Mouse (Mus musculus): ENCODE data around the gene Tarsl2.

The Tarsl2 gene

DNA sequence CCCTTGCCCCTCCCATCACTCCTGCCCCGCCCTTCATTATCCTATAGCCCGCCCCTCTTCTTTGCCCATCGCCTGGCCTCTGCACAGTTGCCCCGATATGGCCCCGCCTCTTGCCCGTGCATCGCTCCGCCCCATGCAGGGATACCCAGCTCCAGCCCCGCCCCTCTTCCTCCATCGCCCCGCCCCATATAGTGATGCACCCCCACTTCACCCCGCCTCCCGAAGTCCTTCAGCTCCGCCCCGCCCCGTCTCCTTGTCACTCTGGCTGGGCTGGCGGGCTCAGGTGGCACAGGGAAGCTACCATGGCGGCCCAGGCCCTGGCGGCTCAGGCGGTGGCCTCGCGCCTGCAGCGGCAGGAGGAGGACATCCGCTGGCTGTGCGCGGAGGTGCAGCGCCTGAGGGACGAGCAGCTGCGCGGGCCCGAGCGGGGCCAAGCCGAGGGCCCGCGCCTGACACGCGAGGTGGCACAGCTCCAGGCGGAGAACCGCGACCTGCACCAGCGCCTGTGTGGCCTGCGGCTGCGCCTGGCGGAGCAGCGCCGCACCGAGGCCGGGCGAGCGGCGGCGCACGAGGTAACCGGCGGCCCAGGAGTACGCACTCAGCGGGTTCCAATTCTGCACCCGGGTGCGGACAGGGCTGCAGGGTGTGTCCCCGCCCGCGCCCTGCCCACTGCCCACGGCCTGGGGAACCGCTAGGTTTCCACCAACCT is at the start of gene Tarsl2:
Gene Tarsl2, plus strand, starts transcription at position 256 of the 709 bp plus-strand sequence.
- in situ Hi-C loops (cut with MboI; ENCODE audit: low sequenced_read_pairs) = loop anchor here (25.0 kb wide), 1 partner anchor 332 kb away; no protein-coding TSS in a partner anchor

GRCm38 (mm10) chr7:65606124-65606523 is 38.6 kb upstream of the Tarsl2 start:
- in situ Hi-C loops (cut with MboI; ENCODE audit: low sequenced_read_pairs) = no loop called here

DNA sequence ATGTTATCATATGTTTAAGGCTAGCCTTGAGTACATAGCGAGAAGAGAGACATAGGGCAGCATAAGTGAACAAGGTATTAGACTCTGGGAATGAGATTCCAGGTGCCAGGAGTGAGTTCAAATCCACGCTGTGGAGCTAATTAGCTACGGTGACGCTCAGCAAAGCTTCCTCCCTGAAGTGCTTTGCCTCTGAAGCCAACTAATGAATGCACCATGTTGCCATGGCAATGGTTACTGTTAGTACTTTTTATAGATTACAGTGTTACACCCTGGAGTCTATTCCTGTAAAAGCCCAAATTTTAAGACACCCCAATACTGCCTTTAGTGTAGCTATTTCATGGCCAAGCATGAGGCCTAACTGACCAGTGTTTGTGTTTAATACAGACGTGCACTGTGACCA is 37.7 kb upstream of the Tarsl2 start:
- in situ Hi-C loops (cut with MboI; ENCODE audit: low sequenced_read_pairs) = no loop called here

- in situ Hi-C loops (cut with MboI; ENCODE audit: low sequenced_read_pairs) = no loop called here
Observed at GRCm38 (mm10) chr7:65610171-65610570, 34.5 kb upstream of the Tarsl2 start.

GRCm38 (mm10) chr7:65610673-65611072 is 34.0 kb upstream of the Tarsl2 start:
- in situ Hi-C loops (cut with MboI; ENCODE audit: low sequenced_read_pairs) = no loop called here

GRCm38 (mm10) chr7:65611298-65611697 is 33.4 kb upstream of the Tarsl2 start:
- in situ Hi-C loops (cut with MboI; ENCODE audit: low sequenced_read_pairs) = no loop called here

GRCm38 (mm10) chr7:65613723-65614122 is 31.0 kb upstream of the Tarsl2 start:
- in situ Hi-C loops (cut with MboI; ENCODE audit: low sequenced_read_pairs) = no loop called here

- in situ Hi-C loops (cut with MboI; ENCODE audit: low sequenced_read_pairs) = no loop called here
Observed at GRCm38 (mm10) chr7:65618751-65619150, 25.9 kb upstream of the Tarsl2 start.

DNA sequence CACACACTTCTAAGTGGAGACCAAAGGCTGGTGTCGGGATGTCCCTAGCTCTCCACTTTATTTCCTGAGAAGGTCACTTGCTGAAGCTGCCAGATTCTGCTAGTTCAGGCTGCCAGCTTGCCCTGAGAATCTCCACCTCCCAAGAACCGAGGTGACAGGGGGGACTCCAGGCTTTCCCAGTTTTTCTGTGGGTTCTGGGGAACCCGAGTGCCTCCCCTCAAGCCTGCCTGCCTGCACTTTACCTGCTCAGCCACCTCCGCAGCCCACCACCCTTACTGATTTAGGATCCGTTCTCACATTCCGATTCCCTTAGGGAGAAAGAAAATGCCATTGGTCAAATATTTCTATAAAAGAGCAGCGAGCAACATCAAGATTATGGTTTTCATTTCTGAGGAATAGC is 24.0 kb upstream of the Tarsl2 start:
- in situ Hi-C loops (cut with MboI; ENCODE audit: low sequenced_read_pairs) = no loop called here

- in situ Hi-C loops (cut with MboI; ENCODE audit: low sequenced_read_pairs) = no loop called here
Observed at GRCm38 (mm10) chr7:65623330-65623729, 21.4 kb upstream of the Tarsl2 start.

GRCm38 (mm10) chr7:65625528-65625927 is 19.2 kb upstream of the Tarsl2 start:
- in situ Hi-C loops (cut with MboI; ENCODE audit: low sequenced_read_pairs) = loop anchor here (25.0 kb wide), 1 partner anchor 313 kb away; no protein-coding TSS in a partner anchor

- in situ Hi-C loops (cut with MboI; ENCODE audit: low sequenced_read_pairs) = loop anchor here (25.0 kb wide), 1 partner anchor 318 kb away; no protein-coding TSS in a partner anchor
Observed at GRCm38 (mm10) chr7:65629846-65630245, 14.9 kb upstream of the Tarsl2 start.

GRCm38 (mm10) chr7:65630661-65631060 is 14.0 kb upstream of the Tarsl2 start:
- in situ Hi-C loops (cut with MboI; ENCODE audit: low sequenced_read_pairs) = loop anchor here (25.0 kb wide), 1 partner anchor 318 kb away; no protein-coding TSS in a partner anchor

GRCm38 (mm10) chr7:65635831-65636230 is 8.9 kb upstream of the Tarsl2 start:
- in situ Hi-C loops (cut with MboI; ENCODE audit: low sequenced_read_pairs) = loop anchor here (25.0 kb wide), 1 partner anchor 324 kb away; no protein-coding TSS in a partner anchor

GRCm38 (mm10) chr7:65636356-65636880 is 8.3 kb upstream of the Tarsl2 start:
- in situ Hi-C loops (cut with MboI; ENCODE audit: low sequenced_read_pairs) = loop anchor here (25.0 kb wide), 1 partner anchor 324 kb away; no protein-coding TSS in a partner anchor

DNA sequence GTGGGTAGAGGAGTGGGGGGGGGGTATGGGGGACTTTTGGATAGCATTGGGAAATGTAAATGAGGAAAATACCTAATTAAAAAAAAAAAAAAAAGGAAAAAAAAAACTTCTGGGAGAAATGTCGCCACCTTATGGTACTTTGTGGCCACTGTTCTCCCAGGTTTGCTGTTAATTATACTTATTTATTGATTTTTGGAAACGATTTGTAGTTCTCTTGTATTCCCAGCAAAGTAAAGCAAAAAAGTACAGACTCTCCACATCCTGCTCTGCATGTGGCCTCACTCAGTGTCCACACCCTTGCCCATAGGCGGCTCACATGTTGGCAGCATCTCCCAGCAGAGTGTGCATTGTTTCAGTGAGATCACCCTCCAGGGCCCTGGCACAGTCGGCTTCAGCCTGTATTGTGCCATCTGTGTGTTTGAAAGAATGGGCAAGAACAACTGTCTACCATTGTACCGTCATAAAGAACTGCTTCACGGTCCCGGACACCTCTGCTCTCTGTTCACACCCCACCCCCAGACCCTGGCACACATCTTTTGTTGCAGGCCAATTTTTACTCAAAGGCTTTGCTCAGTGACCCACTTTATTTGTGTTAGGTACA is 6.4 kb upstream of the Tarsl2 start:
- in situ Hi-C loops (cut with MboI; ENCODE audit: low sequenced_read_pairs) = loop anchor here (25.0 kb wide), 1 partner anchor 326 kb away; no protein-coding TSS in a partner anchor

DNA sequence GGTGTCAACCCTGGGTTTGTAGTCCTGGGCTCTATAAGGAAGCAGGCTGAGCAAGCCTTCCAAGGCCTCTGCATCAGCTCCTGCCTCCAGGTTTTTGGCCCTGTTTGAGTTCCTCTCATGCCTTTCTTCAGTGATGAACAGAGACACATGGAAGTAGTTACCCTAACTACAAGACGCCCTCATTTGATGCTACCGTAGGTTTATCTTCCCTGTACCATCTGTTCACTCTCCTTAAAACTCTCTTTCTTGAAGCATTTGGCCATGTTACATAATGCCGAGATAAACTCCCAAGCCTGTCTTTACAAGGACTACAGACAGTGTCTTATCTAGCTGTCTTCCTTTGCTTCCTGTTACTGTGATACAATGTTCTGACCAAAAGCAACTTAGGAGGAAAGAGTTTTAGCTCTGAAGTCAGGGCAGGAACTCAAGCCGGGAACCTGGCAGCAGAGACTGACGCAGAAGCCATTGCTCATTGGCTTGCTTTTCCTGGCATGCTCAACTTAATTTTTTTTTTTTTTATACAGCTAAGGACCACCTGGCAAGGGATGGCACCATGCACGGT is 4.8 kb upstream of the Tarsl2 start:
- in situ Hi-C loops (cut with MboI; ENCODE audit: low sequenced_read_pairs) = loop anchor here (25.0 kb wide), 1 partner anchor 328 kb away; no protein-coding TSS in a partner anchor

- in situ Hi-C loops (cut with MboI; ENCODE audit: low sequenced_read_pairs) = loop anchor here (25.0 kb wide), 1 partner anchor 328 kb away; no protein-coding TSS in a partner anchor
Observed at GRCm38 (mm10) chr7:65640672-65641071, 4.0 kb upstream of the Tarsl2 start.

GRCm38 (mm10) chr7:65642371-65643304 is 2.1 kb upstream of the Tarsl2 start:
- in situ Hi-C loops (cut with MboI; ENCODE audit: low sequenced_read_pairs) = loop anchor here (25.0 kb wide), 1 partner anchor 330 kb away; no protein-coding TSS in a partner anchor

DNA sequence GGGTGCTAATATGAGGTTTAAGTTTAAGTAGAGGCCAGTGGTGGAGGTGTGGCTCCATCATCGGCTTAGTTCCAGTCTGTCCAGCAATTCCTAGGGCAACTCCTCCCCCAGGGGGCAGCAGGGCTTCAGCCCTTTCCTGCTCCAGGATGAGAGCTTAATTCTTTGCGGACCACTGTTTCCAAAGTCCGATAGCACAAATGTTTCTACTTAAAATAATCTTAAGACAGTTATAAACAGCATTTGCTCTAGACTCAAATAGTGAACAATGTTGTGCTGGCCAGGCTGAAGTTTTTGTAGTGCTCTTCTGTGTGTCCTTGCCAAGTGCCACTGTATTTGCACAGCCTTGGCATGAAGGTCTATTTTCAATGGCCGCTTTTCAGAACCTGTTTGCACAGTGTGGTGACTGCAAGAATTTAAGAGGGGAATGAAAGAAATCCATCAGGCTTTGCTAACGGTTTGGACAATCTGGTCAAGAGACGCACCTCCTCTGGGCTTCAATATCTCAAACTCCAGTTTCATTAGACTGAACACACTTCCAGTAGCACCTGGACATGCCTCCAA is 757 bp upstream of the Tarsl2 start:
- in situ Hi-C loops (cut with MboI; ENCODE audit: low sequenced_read_pairs) = loop anchor here (25.0 kb wide), 1 partner anchor 332 kb away; no protein-coding TSS in a partner anchor
